Mouse (Mus musculus): Measurements from ENCODE around the gene Cxcl15.
"Not testable (repeated sequence)": the region's sequence is repeated elsewhere in the genome, so short reads cannot be mapped to it uniquely, and the experiment has no call there.

Cxcl15 gene

GRCm38 (mm10) chr5:90789306-90790073, 4.8 kb upstream of the Cxcl15 start:
- no peak for DNase-seq (ENCODE audit: low spot score in 2 of 2)

DNA sequence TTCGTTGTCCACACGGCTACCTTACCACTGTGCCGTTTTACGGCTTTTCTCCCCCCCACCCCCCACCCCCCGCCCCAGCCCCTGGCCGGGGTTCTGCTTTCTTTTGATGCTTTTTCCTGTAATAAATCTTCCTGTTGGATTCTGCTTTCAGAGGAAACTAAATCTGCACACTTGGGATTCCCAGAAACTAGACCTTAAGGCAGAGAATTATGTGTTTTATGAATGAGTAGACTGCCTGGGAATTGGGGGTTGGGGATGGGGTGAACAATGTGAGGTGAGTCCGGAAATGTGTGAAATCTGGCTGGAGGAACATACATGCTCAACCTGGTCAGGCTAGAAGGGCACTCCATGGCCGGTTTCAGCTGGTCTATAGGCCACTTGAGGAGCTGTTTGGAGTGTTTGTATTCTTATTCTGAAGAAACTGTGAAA, 4.2 kb upstream of the Cxcl15 start:
- DNase-seq (ENCODE audit: low spot score in 2 of 2): no peak

- DNase-seq (ENCODE audit: low spot score in 2 of 2): not testable (repeated sequence)
These were observed 1.1 kb downstream of the Cxcl15 start for GRCm38 (mm10) chr5:90795392-90795791.

DNA sequence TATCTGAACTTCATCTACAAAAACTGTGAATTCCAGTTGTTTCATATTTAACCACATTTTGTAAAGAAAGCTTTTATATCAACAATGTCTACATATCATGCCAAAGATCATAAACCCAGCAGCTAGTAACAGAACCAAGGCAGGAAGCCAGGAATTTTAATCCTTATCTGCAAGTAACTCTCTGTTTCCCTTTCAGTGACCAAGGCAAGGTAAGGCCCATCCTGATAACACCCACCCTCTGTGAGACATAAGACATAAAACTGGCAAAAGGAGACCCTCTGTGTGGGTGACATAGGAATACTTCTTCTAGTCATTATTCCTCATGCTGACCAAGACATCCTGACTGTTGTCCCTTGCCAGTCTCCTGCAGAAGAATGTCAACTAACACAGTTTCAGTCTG, 10.2 kb downstream of the Cxcl15 start:
- DNase-seq (ENCODE audit: low spot score in 2 of 2): no peak

DNA sequence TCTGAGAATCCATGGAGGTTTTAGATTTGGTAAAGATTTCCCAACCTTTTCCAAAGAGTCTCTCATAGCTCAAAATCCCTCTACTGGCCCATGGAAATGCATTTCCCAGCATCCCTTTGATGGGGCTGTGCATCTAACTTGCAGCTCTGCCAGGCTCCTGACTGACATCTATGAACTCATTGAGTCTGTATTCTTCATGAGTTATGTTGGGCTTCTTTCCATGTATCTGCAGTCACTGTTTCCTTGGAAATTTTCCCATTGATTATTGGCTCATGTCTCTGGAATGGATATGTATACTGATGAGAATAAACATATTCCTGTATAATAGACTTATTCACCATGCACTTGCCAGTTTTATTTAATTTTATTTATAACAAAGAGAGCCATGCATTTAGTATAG, 11.7 kb downstream of the Cxcl15 start:
- no peak for DNase-seq (ENCODE audit: low spot score in 2 of 2)

DNA sequence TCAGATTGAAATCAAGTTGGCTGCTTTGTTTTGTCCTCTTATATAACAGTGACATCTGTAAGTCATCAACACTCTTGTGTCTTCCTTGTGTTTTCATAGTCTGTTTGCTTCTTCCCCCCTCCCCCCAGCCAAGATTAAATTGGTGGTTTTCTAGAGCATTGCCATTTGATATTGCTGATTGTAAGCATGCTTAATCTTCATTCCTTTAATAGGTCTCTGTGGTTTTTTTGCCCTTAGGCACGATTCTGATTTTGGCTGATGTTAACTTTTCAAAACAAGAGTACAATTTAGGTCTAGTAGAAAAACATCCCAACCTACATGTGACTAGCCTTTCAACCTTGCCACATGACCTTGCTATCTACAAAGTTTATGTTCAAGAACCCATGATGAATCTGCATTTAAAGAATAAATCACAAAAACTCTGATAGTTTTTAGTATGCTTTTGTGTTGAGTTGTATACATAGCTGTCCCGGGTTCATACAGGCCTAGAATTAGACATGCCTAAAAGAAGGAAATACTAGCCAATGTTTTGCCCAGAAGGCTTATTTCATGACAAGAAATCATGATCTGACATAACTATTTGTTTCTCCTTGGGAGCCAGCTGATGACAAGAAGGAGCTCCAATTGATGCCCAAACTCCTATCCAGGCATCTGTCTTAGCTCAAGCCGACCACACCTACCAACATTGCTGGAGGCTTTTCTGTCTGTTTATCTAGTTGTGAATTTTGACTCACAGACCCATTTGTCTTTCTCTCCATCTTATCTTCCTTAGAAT, 13.0 kb downstream of the Cxcl15 start:
- DNase-seq (ENCODE audit: low spot score in 2 of 2): no peak

DNA sequence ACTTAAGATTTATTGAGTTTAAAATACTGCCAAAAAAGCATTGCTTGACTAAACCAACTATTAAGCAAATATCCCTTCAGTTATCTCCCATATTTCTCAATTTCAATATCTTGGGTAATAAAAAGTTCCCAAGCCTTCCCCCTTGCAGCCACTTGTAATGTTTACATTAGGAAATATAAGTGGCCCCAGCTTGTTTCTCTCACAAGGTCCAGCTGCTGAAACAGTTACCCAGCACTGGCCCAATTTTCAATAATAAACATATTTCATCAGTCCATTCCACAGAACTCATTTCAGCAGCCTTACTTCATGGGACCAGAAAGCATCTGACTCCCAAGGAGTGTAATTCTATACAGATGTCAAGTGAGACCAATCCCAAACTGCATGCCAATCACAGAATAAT, 25.4 kb downstream of the Cxcl15 start:
- DNase-seq (ENCODE audit: low spot score in 2 of 2): no peak

DNA sequence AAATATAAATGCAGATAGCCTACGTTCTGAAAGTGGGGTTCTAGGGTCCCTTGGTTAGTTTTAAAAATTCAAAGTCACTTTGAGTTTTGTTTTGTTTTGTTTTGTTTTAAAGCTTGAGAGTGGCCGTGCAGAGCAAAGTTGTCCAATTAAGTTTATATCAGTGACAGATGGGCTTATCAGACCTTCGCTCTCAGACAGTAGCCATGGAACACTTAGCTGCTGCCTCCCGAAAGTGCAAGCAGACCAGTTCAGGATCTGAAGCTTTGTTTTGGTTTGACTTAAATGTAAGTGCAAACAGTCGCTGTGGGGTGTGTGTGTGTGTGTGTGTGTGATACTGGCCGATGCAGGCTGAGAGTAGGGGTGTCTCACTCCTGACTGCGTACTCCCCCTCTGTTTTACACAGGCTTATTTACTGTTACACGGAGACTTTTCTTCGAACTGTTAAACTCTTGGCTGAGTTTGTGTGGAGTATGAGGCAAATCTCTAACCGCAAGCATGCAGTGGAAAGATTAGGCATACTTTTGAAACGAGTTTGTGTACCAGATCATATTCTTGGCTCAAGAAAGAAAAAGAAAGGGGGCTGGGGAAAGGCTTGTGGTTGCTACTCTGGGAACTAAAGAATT, 37.9 kb downstream of the Cxcl15 start:
- DNase-seq (ENCODE audit: low spot score in 2 of 2): no peak

DNA sequence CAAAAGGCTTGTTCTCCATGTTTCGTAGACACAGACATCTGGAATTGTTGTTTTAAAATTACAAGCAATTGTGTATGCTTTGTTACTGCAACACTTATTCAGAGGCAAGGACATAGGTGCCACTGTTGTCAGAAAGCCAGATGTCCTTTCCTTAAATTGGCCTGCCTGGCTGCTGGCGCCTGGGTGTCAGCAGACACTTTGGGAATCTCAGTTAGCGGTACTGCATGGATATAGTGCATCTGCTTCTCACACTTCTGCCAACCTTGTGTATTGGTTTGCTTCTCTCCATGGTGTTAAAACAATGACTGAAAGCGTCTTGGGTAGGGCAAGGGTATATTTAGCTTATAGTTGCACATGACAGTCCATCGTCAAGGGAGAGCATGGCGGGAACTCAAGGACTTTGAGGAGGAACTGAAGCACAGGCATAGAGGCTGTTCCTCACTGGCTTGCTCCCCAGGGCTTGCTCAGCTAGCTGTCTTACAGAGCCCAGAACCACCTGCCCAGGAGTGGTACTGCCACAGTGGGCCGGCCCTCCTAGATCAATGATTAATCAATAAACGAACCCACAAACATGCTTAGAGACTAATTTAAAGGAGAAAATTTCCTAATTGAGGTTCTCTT, 38.5 kb downstream of the Cxcl15 start:
- DNase-seq (ENCODE audit: low spot score in 2 of 2): no peak

DNA sequence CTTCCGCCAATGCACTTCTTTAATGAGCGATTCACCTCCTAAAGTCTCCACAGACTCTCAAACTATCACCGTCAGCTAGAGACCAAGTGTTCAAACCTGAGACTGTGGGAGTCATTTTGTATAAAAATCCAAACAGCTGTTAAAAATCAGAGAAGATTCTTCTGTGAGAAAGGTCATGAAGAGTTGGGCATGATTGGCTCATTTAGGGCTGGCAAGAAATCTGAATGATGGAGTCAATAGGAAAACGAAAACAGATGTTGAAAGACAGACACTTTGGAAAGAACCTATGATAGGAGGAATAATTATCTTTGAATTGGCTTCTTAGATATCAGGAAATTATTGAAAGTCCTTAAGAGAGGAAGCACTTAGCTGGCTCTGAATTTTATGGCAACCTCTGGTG, 40.1 kb downstream of the Cxcl15 start:
- DNase-seq (ENCODE audit: low spot score in 2 of 2): no peak

- no peak for DNase-seq (ENCODE audit: low spot score in 2 of 2)
These were observed 44.2 kb downstream of the Cxcl15 start for GRCm38 (mm10) chr5:90838582-90838981.

DNA sequence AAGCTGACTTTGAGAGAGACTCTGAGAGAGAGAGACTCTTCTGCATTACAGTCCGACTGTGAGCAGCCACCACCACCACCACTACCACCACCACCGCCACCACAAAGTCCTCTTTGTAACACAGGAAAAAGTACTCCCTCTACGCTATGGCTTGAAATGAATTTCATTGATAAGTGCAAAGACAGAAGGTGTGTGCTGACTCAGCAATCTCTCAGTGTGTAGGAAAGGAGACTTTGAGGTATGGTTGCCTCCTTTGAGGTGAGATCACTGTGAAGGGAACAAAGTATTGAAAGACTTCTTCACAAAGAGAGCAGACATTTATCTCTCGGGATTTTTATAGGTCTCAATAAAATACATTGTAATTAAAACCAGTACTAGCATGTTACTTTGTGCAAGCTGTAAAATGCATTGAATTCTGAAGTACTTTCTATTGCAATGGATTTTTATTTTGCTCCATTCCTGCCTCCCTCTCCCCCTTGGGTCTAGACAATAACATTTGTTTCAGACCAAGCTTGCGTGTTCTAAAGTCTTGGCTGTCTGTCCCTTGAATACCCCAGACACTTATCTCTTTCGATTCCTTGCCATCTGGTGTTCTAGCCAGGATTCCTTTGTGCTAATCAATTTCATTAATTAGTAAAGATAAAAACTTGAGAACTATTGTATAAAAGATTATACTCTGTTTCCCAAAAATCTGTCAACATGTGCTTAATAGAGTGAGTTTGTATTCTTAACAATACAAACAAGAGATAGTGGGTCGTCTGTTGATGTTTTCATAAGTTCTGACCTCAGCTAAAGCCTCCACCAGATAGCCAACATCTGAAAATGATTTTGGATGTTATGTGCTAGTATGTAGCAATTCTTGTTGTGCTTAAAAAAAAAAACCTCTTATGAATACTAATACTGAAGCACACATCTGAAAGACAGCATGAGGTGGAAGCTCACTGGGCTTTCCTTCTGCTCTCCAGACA, 46.9 kb downstream of the Cxcl15 start:
- no peak for DNase-seq (ENCODE audit: low spot score in 2 of 2)

GRCm38 (mm10) chr5:90843891-90844290, 49.6 kb downstream of the Cxcl15 start:
- no peak for DNase-seq (ENCODE audit: low spot score in 2 of 2)

- not testable (repeated sequence) for DNase-seq (ENCODE audit: low spot score in 2 of 2)
These were observed 55.8 kb downstream of the Cxcl15 start for GRCm38 (mm10) chr5:90850096-90850495.

GRCm38 (mm10) chr5:90851391-90851790, 57.1 kb downstream of the Cxcl15 start:
- not testable (repeated sequence) for DNase-seq (ENCODE audit: low spot score in 2 of 2)

Data from urinary bladder, postnatal 4 days (tissue).